ENCODE assay signal across 8 mouse cellular contexts in the genomic region with DNA sequence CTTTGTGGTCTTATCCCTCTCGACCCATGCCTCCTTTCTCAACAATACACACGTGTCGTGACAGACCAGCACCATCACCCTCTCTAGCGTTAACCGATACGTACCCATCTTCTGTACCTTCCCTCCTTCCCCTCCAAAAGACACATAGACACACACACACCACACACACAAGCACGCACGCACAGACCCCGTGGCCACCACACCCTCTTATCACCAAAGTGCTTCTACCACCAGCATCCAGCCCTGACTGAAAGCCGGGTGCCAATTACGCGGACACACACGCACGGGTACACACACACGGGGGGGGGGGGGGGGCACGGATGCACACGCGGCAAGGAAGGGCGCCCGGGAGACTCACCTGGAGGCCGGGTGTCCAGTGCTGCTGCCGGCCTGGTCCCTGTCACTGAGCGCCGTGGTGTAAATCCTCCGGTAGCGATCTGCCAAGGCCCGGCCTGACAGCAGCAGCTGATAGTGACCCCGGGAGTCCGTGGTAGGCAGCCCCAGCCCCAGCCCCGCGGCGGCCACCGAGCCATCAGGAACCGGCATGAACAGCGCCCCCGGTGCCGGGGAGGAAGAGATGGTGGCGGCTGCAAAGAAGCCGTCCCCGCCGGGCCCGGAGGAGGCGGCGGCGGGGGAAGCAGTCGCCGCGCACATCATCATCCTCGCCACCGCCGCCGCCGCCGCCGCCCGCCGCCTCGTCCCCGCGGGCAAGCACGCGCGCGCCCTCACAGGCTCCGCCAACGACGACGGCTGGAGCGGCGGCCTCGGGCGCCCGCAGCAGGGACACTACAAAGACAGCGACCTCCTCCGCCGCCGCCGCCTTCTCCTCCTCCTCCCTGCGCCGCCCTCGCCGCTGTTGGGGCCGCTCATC. TPM values are rescaled to one million over a fixed set of nuclear protein-coding genes. Genes with fewer than 3 reads are reported as not detected.
DNase-seq lines count a peak whose midpoint lies in the region; ATAC-seq lines count a peak whose summit lies in the region.

No protein-coding gene starts in this region.

- intact Hi-C loops in heart, postnatal 36 days (cut with DNase I): loop anchor here (2.0 to 5.0 kb wide), 4 partner anchors 54 to 274 kb away; a partner anchor contains a TSS

- H3K4me1 ChIP-seq in brown adipose tissue, adult 24 weeks (ENCODE audit: control insufficient read depth, insufficient read depth, insufficient read length, low read length): peaks cover 3% of the 10 kb centered on the region; the same call in 1 of the 2 replicates
- peaks cover 40% of the 10 kb centered on the region for H3K4me1 ChIP-seq in forebrain, embryonic 15.5 days
- H3K4me1 ChIP-seq in hindbrain, embryonic 13.5 days (replicated peaks): peaks cover 44% of the 10 kb centered on the region

- DNase-seq in heart, adult 11 months: peak; percentile 96
- DNase-seq in heart, postnatal 36 days: no peak
- DNase-seq in left cerebral cortex, adult 8-10 months (ENCODE audit: low spot score in 2 of 2): peak; percentile 35 to 55
- peak; percentile 22 for DNase-seq in skeletal muscle tissue, adult 2 months (ENCODE audit: low read depth, low spot score)

- peak; percentile 68 for ATAC-seq in forebrain, embryonic 15.5 days (replicated peaks)
- ATAC-seq in hindbrain, embryonic 13.5 days (ENCODE audit: low FRiP score): peak; percentile 70
- peak; percentile 16 for ATAC-seq in megakaryocyte, adult 5-6 weeks (ENCODE audit: poor library complexity, severe bottlenecking)

- peak overlapping the region; percentile 80 for H3K9ac ChIP-seq in forebrain, embryonic 15.5 days (replicated peaks)
- H3K9ac ChIP-seq in hindbrain, embryonic 13.5 days: peak overlapping the region; percentile 91

- no peaks in the 10 kb centered on the region for H3K9me3 ChIP-seq in forebrain, embryonic 15.5 days
- H3K9me3 ChIP-seq in hindbrain, embryonic 13.5 days: no peaks in the 10 kb centered on the region

- peak overlapping the region; percentile 64 for H3K4me2 ChIP-seq in forebrain, embryonic 15.5 days (replicated peaks)
- H3K4me2 ChIP-seq in hindbrain, embryonic 13.5 days: peak overlapping the region; percentile 60

- H3K27ac ChIP-seq in brown adipose tissue, adult 24 weeks (replicated peaks; ENCODE audit: low read depth, low read length): peak overlapping the region; percentile 48
- peak overlapping the region; percentile 98 for H3K27ac ChIP-seq in forebrain, embryonic 15.5 days (replicated peaks)
- H3K27ac ChIP-seq in hindbrain, embryonic 13.5 days: peak overlapping the region; percentile 98

- H3K36me3 ChIP-seq in forebrain, embryonic 15.5 days: no peaks in the 10 kb centered on the region
- no peaks in the 10 kb centered on the region for H3K36me3 ChIP-seq in hindbrain, embryonic 13.5 days

- under 1% methylated on average over 53 of the region's 83 CpGs for whole genome bisulfite sequencing in forebrain, embryonic 15.5 days
- under 1% methylated on average over 63 of the region's 83 CpGs for WGBS in hindbrain, embryonic 13.5 days

- peak overlapping the region; percentile 82 for H3K4me3 ChIP-seq in brown adipose tissue, adult 24 weeks (ENCODE audit: insufficient read depth, low read depth, low read length)
- H3K4me3 ChIP-seq in forebrain, embryonic 15.5 days: peak overlapping the region; percentile 71
- H3K4me3 ChIP-seq in hindbrain, embryonic 13.5 days: peak overlapping the region; percentile 84

- H3K27me3 ChIP-seq in forebrain, embryonic 15.5 days: no peaks in the 10 kb centered on the region
- no peaks in the 10 kb centered on the region for H3K27me3 ChIP-seq in hindbrain, embryonic 13.5 days

RNA-seq across cellular contexts. Expression of a gene that starts 0.5 kb away (rescaled TPM):
- total RNA-seq in heart, postnatal 36 days (2021): 10 to 100 TPM; 28.9 to 29.2 TPM
- polyA plus RNA-seq in brown adipose tissue, adult 24 weeks (2012; ENCODE audit: insufficient read depth, insufficient read length, missing spikeins): 18.1 and 19.1 TPM in 2 replicates
- polyA plus RNA-seq in forebrain, embryonic 15.5 days (2015; fragmentation: Nextera tagmentation; extraction: Ambion mirVana): 49.5 and 51.8 TPM in 2 replicates
- 54.6 and 58.1 TPM in 2 replicates for polyA plus RNA-seq in hindbrain, embryonic 13.5 days (2015; fragmentation: Nextera tagmentation; extraction: Ambion mirVana)
- total RNA-seq in left cerebral cortex, adult 8-10 months (2022): 100 to 1,000 TPM; 148 to 173 (median 158) TPM
- 71.3 and 72.2 TPM in 2 replicates for total RNA-seq in megakaryocyte, adult 5-6 weeks (2015)
- total RNA-seq in megakaryocyte, adult 5-6 weeks (2017): 56.4 and 61.7 TPM in 2 replicates

Comparison
In these comparisons a context has a peak if more than half of its experiments do, and no peak if none do; other contexts are left out.
1. DNase-seq: peak in heart, adult 11 months (single experiment), left cerebral cortex, adult 8-10 months (2 of 2) and skeletal muscle tissue, adult 2 months (single experiment); none in heart, postnatal 36 days (0 of 2).
2. H3K27ac ChIP-seq: peak in every context shown above with its lines; median percentile 98 in forebrain, embryonic 15.5 days; 98 in hindbrain, embryonic 13.5 days; 48 in brown adipose tissue, adult 24 weeks.
3. ATAC-seq: peak in every context shown above with its lines; median percentile 70 in hindbrain, embryonic 13.5 days; 68 in forebrain, embryonic 15.5 days; 16 in megakaryocyte, adult 5-6 weeks.
4. Peak in every context shown above with its lines, with median percentiles within 50 percentile points of each other: H3K4me3 ChIP-seq.